8 mouse cellular contexts compared by ENCODE assay signal in genomic region chr11:75460103-75460843, GRCm38 (mm10). TPM values are rescaled to one million over a fixed set of nuclear protein-coding genes. Genes with fewer than 3 reads are reported as not detected.
DNase-seq lines count a peak whose midpoint lies in the region; ATAC-seq and TF ChIP-seq lines count a peak whose summit lies in the region.

No protein-coding gene starts in this region.

- no peak for TF ChIP-seq CTCF in brain, embryonic 14.5 days (IDR thresholded peaks at IDR 0.05; ENCODE audit: borderline replicate concordance, extremely low read depth, insufficient read depth, insufficient read length)

- peaks cover 15% of the 10 kb centered on the region for H3K36me3 ChIP-seq in heart, embryonic 12.5 days
- H3K36me3 ChIP-seq in kidney, embryonic 16.5 days (ENCODE audit: insufficient read depth, low read length), result peaks cover 3% of the 10 kb centered on the region; the same call in 1 of the 2 replicates

- peak overlapping the region; percentile 71 for H3K9ac ChIP-seq in heart, embryonic 12.5 days
- H3K9ac ChIP-seq in kidney, embryonic 16.5 days (replicated peaks; ENCODE audit: low read length), result peak overlapping the region; percentile 74

- peak overlapping the region; percentile 86 for H3K4me3 ChIP-seq in heart, embryonic 12.5 days
- peak overlapping the region; percentile 50 for H3K4me3 ChIP-seq in kidney, embryonic 16.5 days (ENCODE audit: low read length)

- peak overlapping the region; percentile 97 for H3K27ac ChIP-seq in heart, embryonic 12.5 days (ENCODE audit: poor library complexity, severe bottlenecking)
- H3K27ac ChIP-seq in kidney, embryonic 16.5 days (ENCODE audit: low read length), result peak overlapping the region; percentile 99

- peaks cover 43% of the 10 kb centered on the region for H3K4me1 ChIP-seq in heart, embryonic 12.5 days (replicated peaks)
- peaks cover 35% of the 10 kb centered on the region for H3K4me1 ChIP-seq in kidney, embryonic 16.5 days (ENCODE audit: insufficient read depth, low read length)

- H3K4me2 ChIP-seq in heart, embryonic 12.5 days, result peak overlapping the region; percentile 86
- H3K4me2 ChIP-seq in kidney, embryonic 16.5 days (replicated peaks; ENCODE audit: low read depth, low read length), result peak overlapping the region; percentile 81

- H3K27me3 ChIP-seq in heart, embryonic 12.5 days (replicated peaks), result no peaks in the 10 kb centered on the region
- H3K27me3 ChIP-seq in kidney, embryonic 16.5 days (ENCODE audit: insufficient read depth, low read length), result no peaks in the 10 kb centered on the region

- TF ChIP-seq POLR2A in brain, embryonic 14.5 days (IDR thresholded peaks at IDR 0.05; ENCODE audit: borderline replicate concordance, extremely low read depth, insufficient read depth, insufficient read length, poor library complexity, severe bottlenecking), result no peak

- DNase-seq in CD4-positive helper T cell, adult 2 months (ENCODE audit: low read depth, low spot score), result peak; percentile 92
- DNase-seq in brain, embryonic 14.5 days (ENCODE audit: low read depth), result peak; percentile 96
- DNase-seq in liver, result peak; percentile 94
- DNase-seq in monocyte, adult 2 months (ENCODE audit: low read depth in 1 of 2, low spot score in 2 of 2), result peak; percentile 84
- peak; percentile 75 to 83 for DNase-seq in spleen, postnatal 14 days (ENCODE audit: low spot score in 2 of 2)

- ATAC-seq in erythroblast, adult 5-6 weeks (replicated peaks; ENCODE audit: low FRiP score, poor library complexity, severe bottlenecking), result peak; percentile 60
- peak; percentile 67 for ATAC-seq in heart, embryonic 12.5 days (ENCODE audit: insufficient number of reproducible peaks, low FRiP score)
- peak; percentile 59 for ATAC-seq in kidney, embryonic 16.5 days (ENCODE audit: low FRiP score, low TSS enrichment)

- H3K9me3 ChIP-seq in heart, embryonic 12.5 days (replicated peaks), result no peaks in the 10 kb centered on the region
- H3K9me3 ChIP-seq in kidney, embryonic 16.5 days (ENCODE audit: low read length), result no peaks in the 10 kb centered on the region

- 2% methylated on average over 19 of the region's 19 CpGs for WGBS in heart, embryonic 12.5 days
- WGBS in kidney, embryonic 16.5 days, result 2% methylated on average over 19 of the region's 19 CpGs

RNA-seq across cellular contexts. Expression of gene Tlcd2, which starts 1.2 kb away (rescaled TPM):
- polyA plus RNA-seq in brain, embryonic 14.5 days (2012; rRNA removed), result 1.5 and 1.6 TPM in 2 replicates
- total RNA-seq in erythroblast, adult 5-6 weeks (2015; ENCODE audit: low replicate concordance), result 1.5 and 3.7 TPM in 2 replicates
- total RNA-seq in erythroblast, adult 5-6 weeks (2017; ENCODE audit: low replicate concordance), result 1.3 and 5.5 TPM in 2 replicates
- polyA plus RNA-seq in heart, embryonic 12.5 days (2016; fragmentation: Nextera tagmentation; extraction: Ambion mirVana), result 12.7 and 13.1 TPM in 2 replicates
- polyA plus RNA-seq in kidney, embryonic 16.5 days (2015; fragmentation: Nextera tagmentation; extraction: Ambion mirVana), result 26.8 and 27.1 TPM in 2 replicates

RNA-seq across cellular contexts. Expression of gene Wdr81, which starts 5.8 kb away (rescaled TPM):
- polyA plus RNA-seq in brain, embryonic 14.5 days (2012; rRNA removed), result 9.2 and 13.4 TPM in 2 replicates
- 22.6 and 24.8 TPM in 2 replicates for total RNA-seq in erythroblast, adult 5-6 weeks (2015; ENCODE audit: low replicate concordance)
- total RNA-seq in erythroblast, adult 5-6 weeks (2017; ENCODE audit: low replicate concordance), result 27.3 and 28.2 TPM in 2 replicates
- 5.6 and 5.7 TPM in 2 replicates for polyA plus RNA-seq in heart, embryonic 12.5 days (2016; fragmentation: Nextera tagmentation; extraction: Ambion mirVana)
- 7.2 and 7.3 TPM in 2 replicates for polyA plus RNA-seq in kidney, embryonic 16.5 days (2015; fragmentation: Nextera tagmentation; extraction: Ambion mirVana)

RNA-seq across cellular contexts. Expression of gene Serpinf2, which starts 20.9 kb away (rescaled TPM):
- 0.21 and 0.25 TPM in 2 replicates for polyA plus RNA-seq in brain, embryonic 14.5 days (2012; rRNA removed)
- 4.6 TPM in 1 of 2 replicates, not detected in the other for total RNA-seq in erythroblast, adult 5-6 weeks (2015; ENCODE audit: low replicate concordance)
- total RNA-seq in erythroblast, adult 5-6 weeks (2017; ENCODE audit: low replicate concordance), result 0.70 and 0.94 TPM in 2 replicates
- polyA plus RNA-seq in heart, embryonic 12.5 days (2016; fragmentation: Nextera tagmentation; extraction: Ambion mirVana), result 0.86 and 6.4 TPM in 2 replicates
- 57.8 and 60.2 TPM in 2 replicates for polyA plus RNA-seq in kidney, embryonic 16.5 days (2015; fragmentation: Nextera tagmentation; extraction: Ambion mirVana)

RNA-seq across cellular contexts. Expression of gene Prpf8, which starts 26.3 kb away (rescaled TPM):
- polyA plus RNA-seq in brain, embryonic 14.5 days (2012; rRNA removed), result 144 and 156 TPM in 2 replicates
- 42.3 and 43.5 TPM in 2 replicates for total RNA-seq in erythroblast, adult 5-6 weeks (2015; ENCODE audit: low replicate concordance)
- total RNA-seq in erythroblast, adult 5-6 weeks (2017; ENCODE audit: low replicate concordance), result 26.5 and 27.0 TPM in 2 replicates
- 41.3 and 42.7 TPM in 2 replicates for polyA plus RNA-seq in heart, embryonic 12.5 days (2016; fragmentation: Nextera tagmentation; extraction: Ambion mirVana)
- 64.0 and 66.2 TPM in 2 replicates for polyA plus RNA-seq in kidney, embryonic 16.5 days (2015; fragmentation: Nextera tagmentation; extraction: Ambion mirVana)

RNA-seq across cellular contexts. Expression of gene Serpinf1, which starts 37.8 kb away (rescaled TPM):
- polyA plus RNA-seq in brain, embryonic 14.5 days (2012; rRNA removed), result 10.3 and 34.7 TPM in 2 replicates
- total RNA-seq in erythroblast, adult 5-6 weeks (2015; ENCODE audit: low replicate concordance), result 3.8 and 10.4 TPM in 2 replicates
- total RNA-seq in erythroblast, adult 5-6 weeks (2017; ENCODE audit: low replicate concordance), result 3.7 and 4.9 TPM in 2 replicates
- polyA plus RNA-seq in heart, embryonic 12.5 days (2016; fragmentation: Nextera tagmentation; extraction: Ambion mirVana), result 39.6 and 39.7 TPM in 2 replicates
- polyA plus RNA-seq in kidney, embryonic 16.5 days (2015; fragmentation: Nextera tagmentation; extraction: Ambion mirVana), result 121 and 127 TPM in 2 replicates

Comparison
In these comparisons a context has a peak if more than half of its experiments do, and no peak if none do; other contexts are left out.
1. Peak in every context shown above with its lines: DNase-seq, ATAC-seq, H3K4me3 ChIP-seq and H3K27ac ChIP-seq.